Mouse (Mus musculus) lung, postnatal 0 days (tissue): ENCODE measurements at regions not wholly inside any gene's neighbourhood (a gene's known extent, or its start where the extent isn't known, plus 50 kb on each side); places are given as distances from the start of the nearest gene placed in this dataset.

Source experiments
- ATAC-seq: fragments of 200-750 bp; cut with Nextera tagmentation; 2 replicates; pipeline ENCODE4 v1.8.0; 2017; ENCODE audit warnings: moderate library complexity
- DNase-seq: peaks from one replicate; pipeline ENCODE4 v3.0.0-alpha.2; 2016; ENCODE audit warnings: low spot score
- H3K27ac ChIP-seq: fragments of 300-500 bp; sonication (generic); 2 replicates; pipeline ENCODE4 v1.5.1; 2014; ENCODE audit warnings: antibody characterized with exemption, mild to moderate bottlenecking, low read length, mixed read lengths
- H3K27me3 ChIP-seq: fragments of 300-500 bp; sonication (generic); replicated peaks from 2 replicates; pipeline ENCODE4 v1.6.1; 2014; ENCODE audit warnings: low read length, mixed read lengths; ENCODE audit not compliant: insufficient read depth
- H3K36me3 ChIP-seq: fragments of 300-500 bp; sonication (generic); 2 replicates; pipeline ENCODE4 v1.6.1; 2014; ENCODE audit warnings: low read length, mixed read lengths; ENCODE audit not compliant: insufficient read depth
- H3K4me1 ChIP-seq: fragments of 300-500 bp; sonication (generic); 2 replicates; pipeline ENCODE4 v1.6.1; 2014; ENCODE audit warnings: antibody characterized with exemption, low read depth, low read length, mixed read lengths; ENCODE audit not compliant: insufficient read depth
- H3K4me2 ChIP-seq: fragments of 300-500 bp; sonication (generic); replicated peaks from 2 replicates; pipeline ENCODE4 v1.6.1; 2014; ENCODE audit warnings: low read depth, mild to moderate bottlenecking, low read length, moderate library complexity, mixed read lengths
- H3K4me3 ChIP-seq: fragments of 300-500 bp; sonication (generic); 2 replicates; pipeline ENCODE4 v1.5.1; 2014; ENCODE audit warnings: low read depth, low read length
- H3K9ac ChIP-seq: fragments of 300-500 bp; sonication (generic); replicated peaks from 2 replicates; pipeline ENCODE4 v1.6.1; 2014; ENCODE audit warnings: low read depth, mild to moderate bottlenecking
- H3K9me3 ChIP-seq: fragments of 300-500 bp; sonication (generic); 2 replicates; pipeline ENCODE4 v1.6.1; 2016; ENCODE audit warnings: low read length, mixed read lengths
- CTCF ChIP-seq: IDR thresholded peaks from 2 replicates; pipeline ENCODE4 v1.5.1; 2016; ENCODE audit warnings: antibody characterized with exemption, mild to moderate bottlenecking
- EP300 ChIP-seq: IDR thresholded peaks from 2 replicates; pipeline ENCODE4 v1.6.1; 2016; ENCODE audit warnings: antibody characterized with exemption, mild to moderate bottlenecking, control low read depth
- WGBS: fragments of 180-500 bp; shearing (Covaris S2); extraction: QIAGEN DNeasy Blood & Tissue Kit; methylation state at CpG from one replicate; pipeline ENCODE4 v1.1.7; 2014; 5-methylcytosine and 5-hydroxymethylcytosine counted together

- no peak for TF ChIP-seq CTCF
- TF ChIP-seq EP300: peak; percentile 96
- peak overlapping the region; percentile 66 for H3K27ac ChIP-seq
- 19% methylated on average over 8 of the region's 8 CpGs for WGBS
- H3K36me3 ChIP-seq: no peaks in the 10 kb centered on the region
- H3K4me2 ChIP-seq: no peak overlapping the region
- no peaks in the 10 kb centered on the region for H3K9me3 ChIP-seq
- no peak overlapping the region for H3K9ac ChIP-seq
- H3K4me3 ChIP-seq: no peak overlapping the region
- no peaks in the 10 kb centered on the region for H3K4me1 ChIP-seq
- DNase-seq: peak; percentile 92
- H3K27me3 ChIP-seq: no peaks in the 10 kb centered on the region
- peak; percentile 93 for ATAC-seq
These were observed 99.7 kb upstream of the Sel1l start for GRCm38 (mm10) chr12:91948602-91949167.

- 37% methylated on average over 3 of the region's 3 CpGs for WGBS
- TF ChIP-seq EP300 (no peak), CTCF (no peak)
These were observed 99.0 kb upstream of the Sel1l start for GRCm38 (mm10) chr12:91947998-91948397.

GRCm38 (mm10) chr12:91946541-91946940, 97.6 kb upstream of the Sel1l start:
- Histone ChIP-seq H3K36me3 (no peaks in the 10 kb centered on the region), H3K27me3 (no peaks in the 10 kb centered on the region), H3K27ac (no peak overlapping the region), H3K4me3 (no peak overlapping the region), H3K9me3 (no peaks in the 10 kb centered on the region), H3K9ac (no peak overlapping the region), H3K4me1 (no peaks in the 10 kb centered on the region), H3K4me2 (no peak overlapping the region)
- 81% methylated on average over 3 of the region's 3 CpGs for whole genome bisulfite sequencing
- no peak for DNase-seq
- ATAC-seq: no peak
- no peak for TF ChIP-seq EP300
- no peak for TF ChIP-seq CTCF

More at GRCm38 (mm10) chr12:91947998-91948397, 99.0 kb upstream of the Sel1l start:
- no peaks in the 10 kb centered on the region for H3K27me3 ChIP-seq
- no peaks in the 10 kb centered on the region for H3K9me3 ChIP-seq
- no peak for DNase-seq
- H3K9ac ChIP-seq: no peak overlapping the region
- H3K4me2 ChIP-seq: no peak overlapping the region
- no peaks in the 10 kb centered on the region for H3K36me3 ChIP-seq
- H3K4me3 ChIP-seq: no peak overlapping the region
- H3K27ac ChIP-seq: no peak overlapping the region
- H3K4me1 ChIP-seq: no peaks in the 10 kb centered on the region
- no peak for ATAC-seq

GRCm38 (mm10) chr12:91932490-91933361, 83.8 kb upstream of the Sel1l start:
- H3K9me3 ChIP-seq: no peaks in the 10 kb centered on the region
- ATAC-seq: no peak
- no peak overlapping the region for H3K9ac ChIP-seq
- DNase-seq: peak; percentile 65
- WGBS: 26% methylated on average over 7 of the region's 7 CpGs
- H3K4me2 ChIP-seq: 0 out of 2 replicates have a peak overlapping the region, but pooled peaks have one; percentile 23
- no peaks in the 10 kb centered on the region for H3K36me3 ChIP-seq
- H3K27me3 ChIP-seq: no peaks in the 10 kb centered on the region
- no peak overlapping the region for H3K4me3 ChIP-seq
- H3K4me1 ChIP-seq: no peaks in the 10 kb centered on the region
- no peak overlapping the region for H3K27ac ChIP-seq
- TF ChIP-seq EP300: 0 out of 2 replicates have a peak, but pooled peaks have one; percentile 35
- TF ChIP-seq CTCF: no peak; the same call in none of the 2 replicates

- 86% methylated on average over 6 of the region's 6 CpGs for WGBS
These were observed 82.6 kb upstream of the Sel1l start for GRCm38 (mm10) chr12:91931586-91931985.

GRCm38 (mm10) chr12:91929386-91930054, 80.6 kb upstream of the Sel1l start:
- Histone ChIP-seq H3K9ac (no peak overlapping the region), H3K27ac (no peak overlapping the region), H3K4me2 (no peak overlapping the region), H3K36me3 (no peaks in the 10 kb centered on the region), H3K27me3 (no peaks in the 10 kb centered on the region), H3K9me3 (no peaks in the 10 kb centered on the region), H3K4me1 (no peaks in the 10 kb centered on the region), H3K4me3 (no peak overlapping the region)
- DNase-seq (no peak), ATAC-seq (no peak)
- 55% methylated on average over 7 of the region's 7 CpGs for WGBS
- TF ChIP-seq EP300 (no peak), CTCF (no peak)

More at GRCm38 (mm10) chr12:91931586-91931985, 82.6 kb upstream of the Sel1l start:
- Histone ChIP-seq H3K9ac (no peak overlapping the region), H3K4me3 (no peak overlapping the region), H3K27ac (no peak overlapping the region), H3K4me2 (no peak overlapping the region), H3K9me3 (no peaks in the 10 kb centered on the region), H3K36me3 (no peaks in the 10 kb centered on the region), H3K4me1 (no peaks in the 10 kb centered on the region), H3K27me3 (no peaks in the 10 kb centered on the region)
- ATAC-seq (no peak), DNase-seq (no peak)
- TF ChIP-seq EP300 (no peak), CTCF (no peak)
